Mouse (Mus musculus) kidney, adult 18-20 months (tissue): Measurements from ENCODE around the gene Gtf2f2.
"Not testable (repeated sequence)": the region's sequence is repeated elsewhere in the genome, so short reads cannot be mapped to it uniquely, and the experiment has no call there.

Experiments used
- DNase-seq: peaks from one replicate; pipeline ENCODE4 v3.0.0; 2021

Gtf2f2 gene

DNA sequence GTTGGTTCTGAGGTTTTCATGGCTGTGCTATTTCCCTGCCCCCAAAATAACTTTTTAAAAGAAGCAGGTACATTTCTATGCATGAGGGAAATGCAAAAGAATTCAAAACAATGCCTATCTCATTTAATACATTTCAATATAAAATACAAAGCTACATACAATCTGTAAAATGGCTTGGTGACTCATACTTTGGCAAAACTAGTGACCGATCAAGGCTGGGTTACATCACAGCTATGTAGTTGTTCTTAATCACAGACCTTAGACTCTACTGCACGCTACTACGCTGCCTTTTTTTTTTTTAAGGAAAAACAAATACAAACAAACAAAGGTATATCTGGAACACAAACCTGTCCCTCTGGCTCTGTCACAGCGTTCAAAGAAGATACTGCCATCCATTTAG lies 18.3 kb downstream of the Gtf2f2 start:
- no peak for DNase-seq

DNA sequence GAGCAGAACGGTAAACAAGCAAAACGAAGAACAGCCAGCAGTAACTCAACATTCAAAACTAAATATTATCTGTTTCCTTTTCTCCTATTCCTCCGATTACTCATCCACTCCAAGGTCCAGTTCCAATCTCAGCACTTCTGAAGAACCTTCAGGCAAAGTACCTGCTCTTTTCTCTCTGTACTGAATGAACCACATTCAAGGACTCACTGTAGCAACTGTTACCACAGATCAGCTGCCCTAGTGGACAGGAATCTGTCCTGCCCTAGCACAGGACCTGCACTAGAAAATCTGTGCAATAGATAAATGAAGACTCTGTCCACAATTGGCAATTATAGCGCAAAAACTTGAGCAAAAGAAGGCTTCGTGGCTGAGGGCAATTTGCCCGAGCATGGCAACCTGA lies 19.7 kb downstream of the Gtf2f2 start:
- DNase-seq: no peak

DNA sequence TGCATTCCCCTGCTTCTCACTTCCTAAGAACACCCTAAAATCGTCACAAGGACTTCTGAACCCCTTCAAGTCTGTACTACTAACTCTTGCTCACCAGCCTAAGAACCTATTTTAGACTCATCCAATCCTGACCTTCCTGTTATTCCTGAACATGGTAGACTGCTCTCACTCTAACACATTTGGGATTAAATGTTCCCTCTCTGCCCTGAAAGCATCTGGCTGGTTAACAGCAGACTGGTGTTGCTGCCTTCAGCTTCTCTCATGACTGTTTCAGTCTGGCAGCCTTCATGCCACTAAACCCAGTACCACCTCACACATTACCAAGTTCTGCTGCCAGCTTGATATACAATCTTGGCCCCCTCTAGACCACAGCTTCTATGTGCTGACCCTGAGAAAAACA lies 21.5 kb downstream of the Gtf2f2 start:
- DNase-seq: no peak

DNA sequence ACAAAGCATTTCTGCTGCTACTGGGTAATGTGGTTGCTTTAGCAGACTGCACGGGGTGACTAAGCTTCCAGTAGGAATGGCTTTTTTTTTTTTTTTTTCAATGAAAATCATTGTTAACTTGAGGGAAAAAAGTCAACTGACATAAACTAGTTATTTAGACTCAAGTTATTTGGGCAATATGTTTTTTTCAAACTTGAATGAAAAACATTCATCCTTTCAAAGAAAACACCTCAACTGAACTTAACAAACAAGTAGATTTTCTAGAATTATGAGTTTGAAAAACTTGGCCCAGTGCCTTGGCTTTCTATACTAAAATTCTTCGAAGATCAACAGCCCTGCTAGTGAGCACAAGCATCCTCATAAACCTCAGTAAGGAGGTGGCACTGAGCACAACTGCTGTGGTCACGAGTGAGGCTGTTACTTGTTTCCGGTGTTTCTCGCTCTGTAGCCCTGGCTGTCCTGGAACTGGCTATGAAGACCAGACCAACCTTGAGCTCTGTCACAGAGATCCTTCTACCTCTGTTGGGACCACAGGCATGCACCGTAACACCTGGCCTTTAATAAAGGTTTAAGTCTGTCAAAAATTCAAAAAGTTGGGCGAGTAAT lies 23.7 kb downstream of the Gtf2f2 start:
- DNase-seq: no peak

DNA sequence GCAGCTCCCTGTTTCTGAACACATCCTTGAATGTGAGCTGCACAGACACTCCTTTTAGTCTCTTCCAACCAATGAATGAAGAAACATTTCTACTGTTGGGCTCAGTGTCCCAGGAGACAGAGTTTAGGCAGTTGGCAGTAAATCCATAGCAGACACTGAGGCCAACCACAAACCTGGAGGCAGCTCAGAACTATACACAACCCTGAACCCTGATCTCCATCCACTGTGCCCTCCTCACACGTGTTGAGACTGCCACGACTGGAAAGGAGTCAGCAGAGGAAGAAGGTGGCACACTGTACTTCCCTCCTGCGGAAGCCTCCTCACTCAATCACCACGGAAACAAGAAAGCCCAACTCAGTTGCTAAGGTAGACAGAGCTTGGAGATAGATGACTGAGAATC lies 25.6 kb downstream of the Gtf2f2 start:
- no peak for DNase-seq

DNA sequence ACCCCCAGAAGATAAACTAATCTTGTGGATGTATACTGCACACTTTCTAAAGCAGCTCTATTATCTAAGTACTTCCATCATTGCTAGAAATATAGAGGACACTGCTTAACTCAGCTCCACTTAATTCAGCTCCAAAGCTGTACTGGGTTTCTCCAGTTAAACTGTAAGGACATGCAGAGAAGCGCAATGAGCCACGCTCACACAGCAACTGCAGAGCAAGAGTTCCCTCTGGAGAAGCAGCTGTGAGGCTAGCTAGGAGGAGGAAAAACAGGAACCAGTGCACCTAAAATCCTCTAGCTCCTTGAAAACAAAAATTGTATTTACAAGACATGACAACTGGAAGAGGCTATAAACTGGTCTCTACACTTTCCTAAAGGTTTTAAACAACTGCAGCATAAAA lies 26.8 kb downstream of the Gtf2f2 start:
- no peak for DNase-seq

DNA sequence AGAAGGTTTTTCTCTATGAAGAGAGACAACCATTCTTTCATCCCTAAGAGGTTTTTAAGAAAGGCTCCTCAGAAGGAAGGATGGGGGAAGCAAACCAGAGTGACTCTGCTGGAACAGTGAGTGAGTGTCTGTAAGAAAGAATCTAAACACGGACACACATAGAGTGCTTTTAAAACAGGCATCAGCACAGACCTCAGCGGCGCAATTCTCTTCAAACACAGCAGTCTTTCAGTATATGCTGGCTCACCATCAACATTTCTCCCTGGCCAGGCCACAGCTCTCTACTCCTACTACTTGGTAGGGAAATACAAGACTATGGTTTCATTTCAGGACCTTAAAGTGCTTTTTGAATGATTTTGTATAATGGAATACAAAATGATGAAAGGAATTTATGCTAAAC lies 29.4 kb downstream of the Gtf2f2 start:
- no peak for DNase-seq

DNA sequence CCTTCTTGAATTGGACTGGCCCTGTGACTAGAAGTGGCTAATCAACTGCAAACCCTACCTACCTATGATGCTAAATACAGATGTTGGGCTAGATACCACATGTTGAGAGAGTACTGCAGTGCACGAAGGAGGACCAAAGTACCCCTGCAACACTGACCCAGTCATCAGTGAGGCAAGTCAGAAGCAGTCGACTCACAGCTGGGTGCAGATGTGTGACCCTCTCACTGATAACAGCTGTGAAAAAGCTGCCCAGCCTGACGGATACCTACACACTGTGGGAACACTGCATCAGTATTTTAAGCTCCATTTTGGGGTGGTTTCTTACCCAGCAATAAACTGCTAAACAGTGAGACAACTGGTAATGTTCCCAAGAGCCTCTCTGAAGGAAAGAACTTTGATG lies 34.6 kb downstream of the Gtf2f2 start:
- no peak for DNase-seq

DNA sequence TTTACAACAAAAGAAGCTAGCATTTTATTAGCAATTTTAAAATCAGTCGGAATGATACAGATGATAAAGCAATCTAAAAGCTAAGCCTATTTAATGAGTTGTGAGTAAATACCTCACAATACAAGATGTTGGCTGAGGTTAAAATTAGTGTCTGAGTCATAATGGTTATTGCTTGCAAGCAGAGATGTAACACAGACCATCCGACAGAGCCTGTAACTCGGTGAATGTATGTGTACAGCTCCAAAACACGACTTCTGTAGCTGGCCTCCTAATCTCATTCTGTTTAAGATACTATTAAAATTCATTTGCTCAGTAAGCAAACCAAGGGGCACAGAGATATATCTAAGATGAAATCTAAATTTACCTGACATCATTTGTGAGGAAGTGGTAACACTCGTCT lies 43.4 kb downstream of the Gtf2f2 start:
- DNase-seq: no peak

DNA sequence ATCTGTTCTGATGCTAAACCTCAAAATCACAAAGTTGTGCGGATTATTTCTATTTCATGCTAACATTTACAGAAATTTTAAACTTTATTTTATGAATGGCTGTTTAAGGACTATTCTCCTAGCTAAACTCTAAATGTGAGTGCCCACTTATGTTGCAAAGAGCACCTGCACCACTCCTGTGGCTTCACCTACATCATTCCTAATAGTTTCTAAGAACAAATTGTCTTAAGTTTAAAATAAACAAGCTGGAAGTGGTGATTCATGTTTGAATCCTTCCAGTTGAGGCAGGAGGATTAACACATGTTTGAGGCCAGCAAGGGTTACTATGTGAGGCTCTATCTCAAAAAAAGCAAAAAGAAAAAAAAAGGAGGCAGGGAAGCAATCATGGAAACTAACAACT lies 46.2 kb downstream of the Gtf2f2 start:
- no peak for DNase-seq

DNA sequence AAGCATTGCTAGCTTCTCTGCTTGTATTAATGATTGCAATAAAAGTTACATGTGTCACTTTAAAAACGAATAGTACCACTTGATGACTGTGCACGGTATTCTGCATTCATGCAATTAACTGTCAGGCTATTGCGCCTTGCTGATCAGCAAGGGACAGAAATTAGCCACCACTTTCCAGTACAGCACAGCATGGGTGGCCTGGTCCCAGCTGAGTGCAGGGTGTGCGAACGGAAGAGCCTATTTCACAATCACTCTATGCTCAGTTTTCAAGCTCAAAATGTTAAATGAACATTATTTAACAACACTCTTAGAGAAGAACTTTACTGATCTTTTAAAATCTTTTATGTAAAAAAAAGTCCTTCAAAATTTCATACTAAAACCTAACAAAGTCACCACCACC lies 46.7 kb downstream of the Gtf2f2 start:
- DNase-seq: no peak

DNA sequence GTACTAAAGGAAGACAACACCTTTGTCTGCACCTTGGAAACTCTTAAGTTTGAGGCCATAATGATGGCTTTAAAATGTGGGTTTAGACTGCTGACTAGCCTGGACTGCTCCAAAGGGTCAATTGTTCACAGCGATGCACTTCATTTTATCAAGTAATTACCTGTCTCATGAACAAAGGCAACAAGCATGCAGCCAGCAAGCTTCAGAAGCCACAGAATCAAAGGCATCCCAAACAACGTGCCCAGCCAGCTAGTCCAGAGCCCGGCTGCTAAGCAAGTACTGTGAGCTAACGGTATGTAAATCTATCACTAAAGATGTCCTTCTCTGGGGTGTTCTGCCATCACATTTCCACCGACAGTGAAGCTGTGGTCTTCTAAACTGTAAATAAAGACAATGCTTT lies 47.5 kb downstream of the Gtf2f2 start:
- no peak for DNase-seq

DNA sequence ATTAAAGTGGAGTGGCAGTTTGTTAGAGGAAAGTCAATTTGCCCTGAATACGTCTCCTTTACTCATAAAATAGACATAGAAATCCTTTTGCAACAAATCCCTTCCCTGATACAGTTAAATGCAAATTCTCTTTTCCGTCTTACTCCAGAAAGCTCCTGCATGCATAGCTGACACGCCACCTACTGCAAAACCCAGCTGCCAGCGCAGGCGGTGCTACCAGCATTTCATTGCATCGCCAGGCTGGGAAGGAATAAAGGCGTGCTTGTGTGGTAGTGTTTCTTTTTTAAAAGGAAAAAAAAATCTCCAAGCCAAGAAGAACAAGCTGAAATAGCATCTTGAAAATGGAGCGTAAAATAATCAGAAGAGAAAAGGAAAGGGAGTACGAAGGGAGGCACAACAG lies 48.4 kb downstream of the Gtf2f2 start:
- DNase-seq: no peak

DNA sequence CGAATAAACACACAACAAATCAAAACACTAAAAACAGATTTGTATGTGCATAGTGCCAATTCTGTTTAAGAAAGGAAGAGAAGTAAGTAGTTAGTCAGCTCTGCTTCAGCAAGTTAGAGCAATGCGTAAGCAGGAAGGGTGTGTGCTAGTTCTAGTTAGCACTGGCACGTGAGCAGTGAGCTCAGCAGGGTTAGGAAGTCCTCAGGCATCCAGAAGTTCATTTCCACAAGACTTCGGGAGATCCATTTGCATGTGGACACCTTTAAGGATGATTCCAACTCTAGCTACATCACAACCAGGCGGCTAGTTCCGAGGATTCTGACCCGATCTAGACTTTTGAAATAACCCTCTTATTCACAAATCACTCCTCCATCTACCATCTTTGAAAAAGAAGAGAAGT lies 55.9 kb downstream of the Gtf2f2 start, which contains the start of gene Kctd4:
Gene Kctd4 (plus strand): TSS at position 244 of the 400 bp plus-strand sequence.
- DNase-seq: no peak

DNA sequence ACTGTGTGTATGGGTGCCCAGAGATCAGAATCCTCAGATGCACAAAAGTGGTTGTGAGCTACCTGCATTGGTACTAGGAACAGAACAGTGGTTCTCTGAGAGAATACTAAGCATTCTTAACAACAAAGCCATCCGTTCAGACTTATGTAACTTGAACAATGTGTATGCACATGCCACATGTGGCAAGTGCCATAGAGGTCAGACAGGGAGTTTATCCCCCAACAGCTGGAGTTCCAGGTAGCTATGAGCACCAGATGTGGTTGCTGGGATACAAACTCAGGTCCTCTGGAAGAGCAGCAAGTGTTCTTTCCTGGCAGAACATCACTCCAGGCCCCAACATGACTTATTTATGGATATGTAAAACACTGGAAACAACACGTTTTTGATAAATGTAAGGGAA lies 57.7 kb downstream of the Gtf2f2 start:
- no peak for DNase-seq

DNA sequence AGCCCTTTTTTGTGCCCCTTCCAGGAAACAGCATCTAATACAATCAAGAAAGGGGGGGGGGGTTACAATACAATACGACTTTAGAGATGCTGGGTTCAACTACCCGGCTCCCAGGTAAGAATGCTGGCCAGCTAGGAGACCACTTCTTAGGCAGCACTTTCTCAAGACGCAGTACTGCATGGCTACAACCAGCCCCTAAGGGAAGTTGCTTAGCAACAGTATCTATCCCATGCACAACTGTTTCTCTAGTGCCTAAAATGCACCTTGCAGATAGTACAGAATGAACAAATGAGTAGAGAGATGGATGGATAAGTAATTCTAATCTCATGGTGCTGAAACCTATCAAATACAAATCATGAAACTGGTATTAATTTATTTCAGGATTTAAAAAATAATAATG lies 63.0 kb downstream of the Gtf2f2 start:
- DNase-seq: no peak

DNA sequence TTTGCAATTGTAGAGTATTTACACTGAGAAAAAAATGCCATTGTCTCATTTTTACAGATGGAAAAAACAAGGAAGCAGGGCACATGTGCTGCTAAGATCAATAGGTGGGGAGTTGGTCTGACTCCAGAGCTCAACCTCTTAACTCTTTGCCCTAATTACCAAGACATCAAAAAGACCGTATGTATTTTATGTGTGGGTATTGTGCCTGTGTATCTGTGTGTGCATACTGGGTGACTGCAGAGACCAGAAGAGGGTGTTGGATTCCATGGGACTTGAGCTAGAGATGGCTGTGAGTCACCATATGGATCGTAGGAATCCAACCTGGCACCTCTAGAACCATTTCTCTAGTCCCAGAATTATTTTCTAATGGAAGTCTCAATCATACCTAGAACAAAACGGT lies 68.3 kb downstream of the Gtf2f2 start:
- DNase-seq: no peak

DNA sequence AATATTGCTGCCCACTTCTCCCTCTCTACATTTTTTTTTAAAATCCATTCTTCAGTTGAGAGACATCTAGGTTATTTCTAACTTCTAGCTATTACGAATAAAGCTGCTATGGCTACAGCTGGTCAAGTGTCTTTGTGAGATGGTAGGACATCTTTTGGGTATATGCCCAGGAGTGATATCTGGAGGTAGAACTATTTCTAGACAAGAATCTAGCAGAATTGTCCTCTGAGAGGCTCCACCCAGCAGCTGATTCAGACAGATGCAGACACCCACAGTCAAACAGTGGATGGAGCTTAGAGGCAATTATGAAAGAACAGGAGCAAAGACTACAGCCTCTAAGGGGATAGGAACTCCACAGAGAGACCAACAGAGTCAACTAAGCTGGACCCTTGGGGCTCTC lies 69.2 kb downstream of the Gtf2f2 start:
- DNase-seq: no peak

DNA sequence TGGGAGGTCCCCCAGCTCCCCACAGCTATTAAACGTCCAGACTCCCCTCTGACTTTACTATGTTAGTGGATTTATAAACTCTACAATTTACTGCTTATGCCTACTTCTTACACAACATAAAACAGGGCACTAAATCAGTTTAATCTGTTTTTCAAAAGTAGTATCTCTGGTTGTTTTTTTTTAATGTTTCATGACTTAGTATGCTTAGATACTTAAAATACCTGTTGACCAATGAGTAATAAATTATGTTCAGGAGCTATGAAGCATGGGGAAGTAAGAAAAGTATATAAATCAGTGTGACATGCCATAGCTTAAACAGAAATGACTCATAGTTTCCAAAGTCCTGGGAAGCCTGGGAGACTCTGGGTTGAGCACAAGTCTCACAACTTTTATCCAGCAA lies 73.0 kb downstream of the Gtf2f2 start:
- no peak for DNase-seq

DNA sequence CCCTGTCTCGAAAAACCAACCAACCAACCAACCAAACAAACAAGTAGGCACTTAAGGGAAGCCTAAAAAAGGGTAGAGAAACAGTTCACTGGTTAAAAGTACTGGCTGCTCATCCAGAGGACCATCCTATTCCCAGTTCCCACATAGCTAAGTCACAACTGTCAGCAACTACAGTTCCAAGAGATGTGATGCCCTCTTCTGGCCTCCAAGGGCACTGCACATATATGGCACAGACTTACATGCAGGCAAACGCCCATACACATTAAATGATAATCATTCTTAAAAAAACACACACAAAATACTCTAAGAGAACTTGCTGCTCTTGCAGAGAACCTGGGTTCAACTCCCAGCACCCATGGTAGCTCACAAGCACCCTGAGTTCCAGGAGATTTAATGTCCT lies 76.3 kb downstream of the Gtf2f2 start:
- DNase-seq: peak; percentile 15

DNA sequence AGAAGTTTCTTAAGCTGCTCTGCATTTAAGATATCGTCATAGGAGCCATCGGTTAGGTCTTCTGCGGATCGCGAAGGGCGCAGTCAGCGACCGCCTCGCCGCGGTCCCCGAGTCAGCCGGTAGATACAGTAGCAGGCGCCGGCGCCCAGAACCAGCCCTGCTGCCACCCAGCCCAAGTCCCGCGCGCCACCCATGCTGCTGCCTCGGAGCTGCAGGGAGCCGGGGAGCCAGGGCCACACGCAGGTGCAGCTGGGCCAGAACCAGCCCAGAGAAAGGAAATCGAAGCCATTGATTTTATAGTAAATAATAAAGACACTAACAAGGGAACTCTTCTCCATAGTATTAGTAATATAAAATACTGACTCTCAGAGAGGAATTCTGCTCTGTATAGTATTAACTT lies 79.4 kb downstream of the Gtf2f2 start:
- no peak for DNase-seq

DNA sequence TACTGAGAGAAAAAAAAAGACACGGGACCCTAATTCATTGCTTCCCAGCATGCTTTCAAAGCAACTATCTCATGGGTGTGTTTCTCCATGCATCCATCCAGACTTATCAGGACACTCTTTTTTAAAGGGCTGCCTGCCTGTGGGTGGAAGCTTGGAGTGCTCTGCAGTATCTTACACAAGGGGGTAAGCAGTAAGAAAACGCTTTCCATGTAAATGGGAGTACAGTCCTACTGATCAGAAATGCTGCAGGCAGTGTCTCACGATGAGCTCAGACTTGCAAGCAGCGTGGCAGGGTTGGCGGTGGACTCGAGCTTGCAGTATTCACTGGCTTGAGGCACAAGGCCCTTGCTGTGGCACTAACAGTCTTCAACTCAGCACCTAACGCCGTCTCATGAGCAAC lies 81.0 kb downstream of the Gtf2f2 start:
- not testable (repeated sequence) for DNase-seq

DNA sequence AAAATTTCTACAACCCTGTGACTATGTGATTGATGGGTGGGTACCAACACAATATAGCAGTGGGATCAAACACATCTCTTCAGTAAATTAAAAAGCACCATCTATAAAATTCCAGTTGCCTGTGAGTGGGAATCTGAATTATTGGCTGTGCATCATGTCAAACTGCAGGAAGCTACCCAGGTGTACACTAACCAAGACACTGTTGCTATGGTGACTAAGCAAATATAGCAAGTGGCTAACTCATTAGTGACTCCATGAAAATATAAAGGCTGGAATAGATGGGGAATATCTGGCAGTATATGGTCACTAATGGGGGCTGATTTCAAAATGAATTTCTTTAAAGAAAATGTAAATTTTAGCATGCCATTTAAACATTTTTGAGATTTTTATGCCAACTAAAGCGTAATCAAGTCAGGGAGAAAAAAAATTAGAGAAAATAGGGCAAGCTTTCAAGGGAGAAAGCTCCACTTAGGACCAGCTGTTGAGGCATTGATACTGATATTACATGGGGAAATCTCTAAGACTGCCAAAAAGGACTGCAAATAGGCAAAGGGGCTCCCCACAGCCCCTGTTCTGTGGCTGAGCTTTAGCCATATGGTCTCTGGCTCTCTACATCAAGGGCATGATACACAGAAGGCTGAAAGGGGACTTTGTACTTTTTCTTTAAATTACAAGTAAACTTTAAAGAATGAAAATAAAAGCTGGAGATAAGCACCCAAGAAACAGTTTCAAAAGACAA lies 87.2 kb downstream of the Gtf2f2 start:
- DNase-seq: no peak

DNA sequence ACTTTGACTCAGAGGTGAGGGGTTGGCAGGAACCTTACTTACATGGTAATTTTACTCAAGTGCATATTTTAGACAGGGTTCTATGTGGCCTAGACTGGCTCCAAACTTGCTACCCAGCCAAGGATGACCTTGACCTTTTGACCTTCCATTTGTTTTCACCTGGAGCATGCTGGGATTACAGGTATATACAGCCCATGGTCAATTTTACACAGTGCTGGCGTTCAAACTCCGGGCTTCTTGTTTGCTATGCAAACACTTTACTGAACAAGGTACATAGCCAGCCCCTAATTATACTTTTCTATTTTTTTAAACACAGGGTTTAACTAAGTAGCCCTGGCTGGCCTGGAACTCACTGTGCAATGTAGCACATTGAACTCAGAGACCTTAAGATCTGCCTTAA lies 98.0 kb downstream of the Gtf2f2 start:
- DNase-seq: no peak

DNA sequence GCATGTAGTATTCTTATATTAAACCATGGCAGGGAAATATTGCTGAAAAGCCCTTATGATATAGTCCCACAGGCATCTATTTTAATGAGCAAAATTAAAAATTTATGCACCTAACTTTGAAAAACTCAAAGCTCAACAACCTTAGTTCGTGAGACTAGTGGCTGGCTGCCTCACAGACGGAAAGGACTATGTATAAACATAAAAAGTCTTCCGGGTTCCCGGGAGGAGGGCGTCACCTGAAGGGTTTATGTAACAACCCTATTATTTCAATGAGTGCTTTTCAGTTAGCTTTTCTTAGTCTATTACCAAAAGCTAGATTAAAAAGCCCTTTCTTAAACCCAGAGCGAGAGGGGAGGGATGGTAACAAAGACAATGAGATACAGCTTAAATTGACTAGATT lies 98.7 kb downstream of the Gtf2f2 start:
- DNase-seq: no peak
